14 mouse cellular contexts compared by ENCODE assay signal in genomic region chr13:52116241-52116640, GRCm38 (mm10).
"Had no signal": no experiment of that assay in that cellular context is flagged by ENCODE, and none has a peak within 500 bp of the region (broad histone marks: within the 10 kb centered on the region; RNA-seq: fewer than 3 reads in every experiment).

No protein-coding gene starts in this region.

- H3K4me2 ChIP-seq: liver, embryonic 12.5 days; lung, embryonic 15.5 days; midbrain, embryonic 12.5 days; neural tube, embryonic 15.5 days; stomach, embryonic 15.5 days had no signal

- ATAC-seq: intestine, postnatal 0 days; liver, embryonic 12.5 days had no signal

- H3K9ac ChIP-seq: liver, embryonic 12.5 days; lung, embryonic 15.5 days; midbrain, embryonic 12.5 days; neural tube, embryonic 15.5 days; stomach, embryonic 15.5 days had no signal

- H3K27me3 ChIP-seq: lung, embryonic 15.5 days; neural tube, embryonic 15.5 days; stomach, embryonic 15.5 days had no signal

- H3K4me1 ChIP-seq: liver, embryonic 12.5 days; stomach, embryonic 15.5 days had no signal

- H3K9me3 ChIP-seq: liver, embryonic 12.5 days; lung, embryonic 15.5 days; midbrain, embryonic 12.5 days; neural tube, embryonic 15.5 days; stomach, embryonic 15.5 days had no signal

- H3K4me3 ChIP-seq: liver, embryonic 12.5 days; lung, embryonic 15.5 days; midbrain, embryonic 12.5 days; myocyte; neural tube, embryonic 15.5 days; stomach, embryonic 15.5 days had no signal

- H3K27ac ChIP-seq: liver, embryonic 12.5 days; lung, embryonic 15.5 days; midbrain, embryonic 12.5 days; neural tube, embryonic 15.5 days; stomach, embryonic 15.5 days had no signal

- H3K36me3 ChIP-seq: liver, embryonic 12.5 days; lung, embryonic 15.5 days; midbrain, embryonic 12.5 days; neural tube, embryonic 15.5 days; stomach, embryonic 15.5 days had no signal

- DNase-seq: kidney, adult 8-10 months; kidney, postnatal 25 days; layer of hippocampus, postnatal 36 days; retina, postnatal 1 day; right cerebral cortex, postnatal 4 days; thymus, adult 2 months; thymus, postnatal 25 days had no signal
